Mouse (Mus musculus): ENCODE measurements around the gene Gm10203.
"Not testable (repeated sequence)": the region's sequence is repeated elsewhere in the genome, so short reads cannot be mapped to it uniquely, and the experiment has no call there.

The Gm10203 gene

GRCm38 (mm10) chr6:149129870-149130269, at the start of gene Gm10203:
Gene Gm10203 (plus strand): TSS chr6:149130170.
- not testable (repeated sequence) for DNase-seq

- DNase-seq, result no peak
Measured at GRCm38 (mm10) chr6:149092406-149092805, 37.6 kb upstream of the Gm10203 start.

GRCm38 (mm10) chr6:149093465-149093864, 36.5 kb upstream of the Gm10203 start:
- DNase-seq, result peak; percentile 44

GRCm38 (mm10) chr6:149094555-149094954, 35.4 kb upstream of the Gm10203 start:
- DNase-seq, result no peak

- DNase-seq, result peak; percentile 14
Measured at GRCm38 (mm10) chr6:149095389-149095788, 34.6 kb upstream of the Gm10203 start.

GRCm38 (mm10) chr6:149096233-149096632, 33.7 kb upstream of the Gm10203 start:
- no peak for DNase-seq

- DNase-seq, result no peak
Measured at GRCm38 (mm10) chr6:149097276-149097675, 32.7 kb upstream of the Gm10203 start.

- DNase-seq, result no peak
Measured at GRCm38 (mm10) chr6:149098993-149099392, 31.0 kb upstream of the Gm10203 start.

- peak; percentile 52 for DNase-seq
Measured at GRCm38 (mm10) chr6:149100174-149101075, 29.5 kb upstream of the Gm10203 start.

- peak; percentile 86 for DNase-seq
Measured at GRCm38 (mm10) chr6:149101076-149101942, 28.7 kb upstream of the Gm10203 start, which contains the start of gene Dennd5b. Gene Dennd5b (minus strand): TSS chr6:149101680.

- DNase-seq, result no peak
Measured at GRCm38 (mm10) chr6:149101943-149102243, 28.1 kb upstream of the Gm10203 start.

- DNase-seq, result no peak
Measured at GRCm38 (mm10) chr6:149103451-149103850, 26.5 kb upstream of the Gm10203 start.

GRCm38 (mm10) chr6:149107615-149108014, 22.4 kb upstream of the Gm10203 start:
- no peak for DNase-seq

GRCm38 (mm10) chr6:149108909-149109308, 21.1 kb upstream of the Gm10203 start:
- no peak for DNase-seq

GRCm38 (mm10) chr6:149116992-149117391, 13.0 kb upstream of the Gm10203 start:
- DNase-seq, result no peak

GRCm38 (mm10) chr6:149118935-149119334, 11.0 kb upstream of the Gm10203 start:
- DNase-seq, result no peak

GRCm38 (mm10) chr6:149119853-149120252, 10.1 kb upstream of the Gm10203 start:
- peak; percentile 80 for DNase-seq

- no peak for DNase-seq
Measured at GRCm38 (mm10) chr6:149123042-149123441, 6.9 kb upstream of the Gm10203 start.

- DNase-seq, result peak; percentile 50
Measured at GRCm38 (mm10) chr6:149126675-149127074, 3.3 kb upstream of the Gm10203 start.

GRCm38 (mm10) chr6:149131111-149131510, 1.1 kb downstream of the Gm10203 start:
- no peak for DNase-seq

- DNase-seq, result peak; percentile 59
Measured at GRCm38 (mm10) chr6:149132311-149133077, 2.5 kb downstream of the Gm10203 start.

- DNase-seq, result no peak
Measured at GRCm38 (mm10) chr6:149134391-149135150, 4.6 kb downstream of the Gm10203 start.
